Mouse (Mus musculus) layer of hippocampus, adult 6 months (tissue): ENCODE results near the gene Dnajc8. TPM values are rescaled to one million over a fixed set of nuclear protein-coding genes. Genes with fewer than 3 reads are reported as not detected.

Experiments used
- long read RNA-seq, 2 experiments: library from polyadenylated mRNA; unstranded; transcript quantifications; one replicate each; pipeline ENCODE4 v2.0.0; 2019 to 2020
- polyA plus RNA-seq: library from polyadenylated mRNA; unstranded; fragments of <200 nt; fragmentation: Nextera tagmentation; gene quantifications from 2 replicates; pipeline ENCODE4 v1.2.3, GENCODE M21; 2021

Gene Dnajc8
- 87.8 and 95.3 TPM in 2 replicates for polyA plus RNA-seq
- long read RNA-seq, experiment 1, transcript Dnajc8-202 (9 exons, 1,401 nt), result major isoform, 54 of 112 reads
- long read RNA-seq, experiment 1, partial matches to known transcripts, result 52 of 112 reads
- long read RNA-seq, experiment 1, other reads (novel, unspliced or antisense), result 6 of 112 reads
- long read RNA-seq, experiment 2, transcript Dnajc8-202 (9 exons, 1,401 nt), result major isoform, 254 of 297 reads
- long read RNA-seq, experiment 2, partial matches to known transcripts, result 9 of 297 reads
- long read RNA-seq, experiment 2, other reads (novel, unspliced or antisense), result 30 of 297 reads

DNA sequence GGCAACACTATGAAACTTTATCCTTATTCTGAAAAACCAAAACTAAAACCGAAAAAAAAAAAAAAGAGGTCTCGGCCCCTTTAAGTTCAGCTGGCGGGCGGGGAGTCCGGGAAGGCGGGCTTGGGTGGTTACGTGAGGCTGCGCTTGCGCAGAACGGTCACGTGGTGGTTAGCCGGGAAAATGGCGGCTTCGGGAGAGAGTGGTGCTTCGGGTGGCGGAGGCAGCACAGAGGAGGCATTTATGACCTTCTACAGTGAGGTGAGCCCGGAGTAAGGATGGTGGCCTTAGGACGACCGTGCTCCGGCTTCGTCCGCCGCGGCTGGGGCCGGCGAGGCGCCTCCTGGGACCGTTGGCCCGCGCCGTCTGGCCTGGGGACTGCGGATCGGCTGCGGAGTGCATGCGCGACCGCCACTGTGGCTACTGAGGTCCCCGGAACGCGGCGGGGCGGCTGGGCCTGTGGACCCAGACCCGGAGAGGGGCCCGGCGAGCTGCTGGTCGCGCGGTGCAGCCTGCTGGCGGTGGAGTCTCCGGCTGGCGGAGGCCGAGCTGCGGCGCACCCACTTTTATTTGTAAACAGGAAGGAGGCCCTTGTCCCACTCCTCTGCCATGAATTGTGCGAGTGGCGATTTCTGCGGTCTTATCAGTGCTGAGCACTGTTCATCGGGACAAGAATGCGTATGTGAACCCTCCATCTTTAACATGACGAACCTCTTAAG, at the start of gene Dnajc8:
Gene Dnajc8 (plus strand): TSS at position 145 of the 716 bp plus-strand sequence.

DNA sequence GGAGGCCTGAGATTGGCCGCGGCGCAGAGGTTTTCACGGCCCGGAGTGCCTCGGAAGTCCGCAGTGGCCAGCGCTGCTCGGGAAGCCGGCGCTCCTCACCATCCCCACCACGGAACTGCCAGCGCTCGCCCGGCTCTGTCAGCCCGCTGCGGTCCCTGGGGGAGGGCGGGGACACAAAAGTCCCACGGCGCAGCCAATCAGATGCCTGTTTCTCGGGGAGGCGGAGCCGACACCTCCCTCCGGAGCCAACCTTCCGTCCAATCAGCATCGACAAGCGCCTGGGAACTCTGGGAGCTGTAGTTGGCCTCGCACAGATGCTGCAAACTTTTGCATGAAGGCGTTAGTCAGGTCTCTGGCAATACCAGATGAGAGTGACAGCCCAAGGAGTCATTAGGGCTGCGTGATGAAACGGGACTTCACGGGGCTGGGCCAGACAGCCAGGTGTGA, 25.0 kb upstream of the Dnajc8 start, which contains the start of gene Sesn2:
Gene Sesn2 (minus strand): TSS at position 150 of the 447 bp plus-strand sequence.

DNA sequence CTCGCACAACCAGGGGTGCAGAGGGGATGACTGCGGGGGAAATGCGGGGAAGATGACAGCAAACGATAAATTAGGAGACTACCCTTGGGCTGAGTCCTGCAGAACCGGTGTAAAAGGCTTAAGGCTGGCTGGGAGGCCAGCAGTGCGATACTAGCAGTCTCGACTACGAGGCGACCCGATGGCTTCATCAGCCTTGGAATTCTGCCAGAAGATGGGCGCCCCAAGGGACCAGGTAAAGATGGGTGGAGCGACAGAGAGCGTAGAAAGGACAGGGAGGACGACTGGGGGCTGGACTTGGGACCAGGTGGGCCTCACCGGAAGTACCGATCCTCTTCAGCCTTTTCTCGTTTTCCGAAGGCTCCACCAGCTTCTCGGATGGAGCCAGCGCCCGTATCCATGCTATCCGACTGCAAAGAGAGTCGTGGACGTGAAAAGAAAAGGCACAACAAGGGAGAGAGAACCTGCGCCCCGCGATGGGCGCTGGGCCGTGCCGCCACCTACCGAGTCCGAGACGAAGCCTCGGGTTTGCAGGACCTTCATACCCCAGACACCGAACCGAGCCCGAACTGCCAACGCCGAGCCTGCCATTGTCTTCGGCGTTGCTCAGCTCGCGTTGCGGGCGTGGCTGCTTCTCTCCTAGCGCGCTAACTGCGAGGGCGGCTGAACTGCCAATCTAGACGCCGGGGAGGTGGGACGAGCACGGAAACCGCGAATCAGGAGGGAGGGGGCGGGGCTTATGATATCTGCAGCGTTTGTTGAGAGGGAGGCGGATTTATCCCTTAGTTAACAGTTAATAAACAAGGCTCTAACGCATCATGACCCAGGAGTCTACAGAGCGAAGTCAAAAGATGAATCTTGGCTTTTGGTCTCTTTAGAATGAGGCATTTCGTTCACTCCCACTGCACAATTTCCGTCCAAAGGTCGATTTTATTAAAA, 2.1 kb upstream of the Dnajc8 start, which contains the start of gene Atpif1:
Gene Atpif1 (minus strand): TSS at position 679 of the 936 bp plus-strand sequence.

DNA sequence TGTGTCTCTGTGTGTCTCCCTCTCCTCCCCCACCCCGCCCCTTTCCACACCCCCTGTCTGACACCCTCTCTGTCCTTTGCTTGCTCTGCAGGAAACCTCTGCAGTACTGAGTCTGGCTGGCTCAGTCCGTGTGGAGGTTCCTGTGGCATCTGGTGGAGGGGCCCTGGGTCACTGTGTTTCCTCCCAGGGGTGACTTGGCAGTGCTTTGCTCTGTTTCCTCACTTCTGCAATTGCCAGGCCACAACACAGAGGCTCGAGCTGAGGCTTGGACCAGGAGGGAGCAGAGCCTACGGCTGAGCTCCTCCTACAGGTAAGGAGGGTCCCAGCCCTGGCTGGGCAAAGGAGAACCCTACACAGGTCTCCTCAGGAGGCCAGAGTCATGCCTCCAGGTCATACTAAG, 28.6 kb downstream of the Dnajc8 start, which contains the start of gene Ptafr:
Gene Ptafr (plus strand): TSS at position 103 of the 400 bp plus-strand sequence.

Other genes starting within 250 kb of the Dnajc8 start
- 6.3 and 7.0 TPM in 2 replicates for gene Rab42, start 232.2 kb upstream of the Dnajc8 start, polyA plus RNA-seq
- gene Trnau1ap, start 206.0 kb upstream of the Dnajc8 start, polyA plus RNA-seq, result 52.5 and 52.7 TPM in 2 replicates
- gene Rcc1, start 181.9 kb upstream of the Dnajc8 start, polyA plus RNA-seq, result 5.5 TPM in 2 replicates
- gene Phactr4, start 113.1 kb upstream of the Dnajc8 start, polyA plus RNA-seq, result 1.4 and 1.6 TPM in 2 replicates
- gene Med18, start 71.6 kb upstream of the Dnajc8 start, polyA plus RNA-seq, result 4.4 and 5.3 TPM in 2 replicates
- gene Sesn2, start 25.0 kb upstream of the Dnajc8 start, polyA plus RNA-seq, result 8.4 and 8.5 TPM in 2 replicates
- gene Atpif1, start 1.9 kb upstream of the Dnajc8 start, polyA plus RNA-seq, result 1,444 and 1,702 TPM in 2 replicates
- gene Ptafr, start 28.5 kb downstream of the Dnajc8 start, polyA plus RNA-seq, result 2.1 and 4.0 TPM in 2 replicates
- 17.8 and 21.8 TPM in 2 replicates for gene Eya3, start 103.4 kb downstream of the Dnajc8 start, polyA plus RNA-seq
- 2.0 and 3.0 TPM in 2 replicates for gene Xkr8, start 197.0 kb downstream of the Dnajc8 start, polyA plus RNA-seq
- gene Smpdl3b, start 221.7 kb downstream of the Dnajc8 start, polyA plus RNA-seq, result 2.6 and 3.6 TPM in 2 replicates
- gene Rpa2, start 232.8 kb downstream of the Dnajc8 start, polyA plus RNA-seq, result 18.4 and 19.9 TPM in 2 replicates